Mouse (Mus musculus) liver, embryonic 16.5 days (tissue): ENCODE measurements around the gene Ube2d3. TPM values are rescaled to one million over a fixed set of nuclear protein-coding genes. Genes with fewer than 3 reads are reported as not detected.

Experiments used
- ATAC-seq: fragments of 200-750 bp; cut with Nextera tagmentation; 2 replicates; pipeline ENCODE4 v1.8.0; 2017; ENCODE audit warnings: low read depth, mild to moderate bottlenecking, moderate number of reproducible peaks, moderate library complexity
- H3K27ac ChIP-seq: fragments of 300-500 bp; sonication (generic); 2 replicates; pipeline ENCODE4 v1.5.1; 2014; ENCODE audit warnings: mild to moderate bottlenecking, low read length
- H3K27me3 ChIP-seq: fragments of 300-500 bp; sonication (generic); 2 replicates; pipeline ENCODE4 v1.6.1; 2014; ENCODE audit warnings: low read depth, low read length, mixed read lengths; ENCODE audit not compliant: control insufficient read depth, insufficient read depth
- H3K36me3 ChIP-seq: fragments of 300-500 bp; sonication (generic); 2 replicates; pipeline ENCODE4 v1.6.1; 2014; ENCODE audit warnings: mild to moderate bottlenecking; ENCODE audit not compliant: control insufficient read depth, insufficient read depth
- H3K4me1 ChIP-seq: fragments of 300-500 bp; sonication (generic); 2 replicates; pipeline ENCODE4 v1.6.1; 2014; ENCODE audit warnings: low read depth, low read length, mixed read lengths; ENCODE audit not compliant: control insufficient read depth
- H3K4me2 ChIP-seq: fragments of 300-500 bp; sonication (generic); 2 replicates; pipeline ENCODE4 v1.6.1; 2014; ENCODE audit warnings: low read depth, low read length, mixed read lengths
- H3K4me3 ChIP-seq: fragments of 300-500 bp; sonication (generic); 2 replicates; pipeline ENCODE4 v1.5.1; 2014; ENCODE audit warnings: low read depth, mild to moderate bottlenecking, low read length
- H3K9ac ChIP-seq: fragments of 300-500 bp; sonication (generic); 2 replicates; pipeline ENCODE4 v1.6.1; 2014; ENCODE audit warnings: low read depth, low read length
- H3K9me3 ChIP-seq: fragments of 300-500 bp; sonication (generic); replicated peaks from 2 replicates; pipeline ENCODE4 v1.6.1; 2016; ENCODE audit warnings: low read length; ENCODE audit not compliant: control insufficient read depth
- WGBS: fragments of 180-500 bp; shearing (Covaris S2); extraction: QIAGEN DNeasy Blood & Tissue Kit; methylation state at CpG from one replicate; pipeline ENCODE4 v1.1.7; 2014; ENCODE audit not compliant: insufficient replicate concordance; 5-methylcytosine and 5-hydroxymethylcytosine counted together
- polyA plus RNA-seq: library from polyadenylated mRNA; unstranded; fragments of >200 nt; fragmentation: Nextera tagmentation; extraction: Ambion mirVana; gene quantifications from 2 replicates; pipeline ENCODE4 v1.2.1, GENCODE M21; 2015

Gene Ube2d3
- polyA plus RNA-seq: 233 and 242 TPM in 2 replicates

DNA sequence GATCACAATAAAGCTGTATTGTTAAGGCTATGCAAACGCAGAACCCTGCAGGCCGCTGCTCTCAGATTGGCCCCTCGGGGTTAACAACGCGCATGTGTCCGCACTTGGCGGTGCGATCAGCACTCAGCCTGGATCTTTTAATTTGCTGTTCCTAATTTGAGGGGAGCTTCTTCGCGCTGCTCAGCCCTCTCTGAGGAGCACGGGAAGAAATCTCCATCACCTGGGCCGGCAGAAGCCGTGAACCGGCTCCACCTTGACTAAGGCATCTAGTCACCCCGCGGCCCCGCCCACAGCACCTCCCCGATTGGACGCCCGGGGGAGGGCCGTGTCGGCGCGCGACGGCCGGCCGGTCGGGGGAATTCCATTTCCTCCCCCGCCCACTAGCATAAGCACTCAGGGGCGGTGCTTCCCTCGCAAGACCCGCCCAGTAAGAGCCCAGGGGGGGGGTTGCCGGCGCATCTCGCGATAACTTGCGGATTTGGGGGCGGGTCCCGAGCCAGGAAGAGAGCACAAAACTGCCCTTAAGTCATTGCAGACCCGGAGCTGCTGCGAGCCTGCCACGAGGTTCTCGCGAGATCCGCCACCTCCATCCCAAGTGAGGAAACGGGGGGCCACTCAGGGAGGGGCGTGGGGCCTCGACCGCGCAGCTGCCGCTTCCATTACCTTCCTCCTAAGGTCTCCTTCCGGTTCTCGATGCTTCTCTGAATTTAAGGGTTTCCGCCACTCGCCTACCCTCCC is at the start of gene Ube2d3:
Ube2d3 (plus strand) TSS at position 392 of the 738 bp plus-strand sequence.
- WGBS: under 1% methylated on average over 56 of the region's 56 CpGs
- Histone ChIP-seq H3K4me3 (peak within 1 kb of the TSS; percentile 95), H3K4me1 (peaks cover 9% of the 10 kb centered on the region), H3K27me3 (no peaks in the 10 kb centered on the region), H3K27ac (peak within 1 kb of the TSS; percentile 100), H3K4me2 (peak within 1 kb of the TSS; percentile 76), H3K9me3 (no peaks in the 10 kb centered on the region), H3K36me3 (no peaks in the 10 kb centered on the region; the same call in 1 of the 2 replicates), H3K9ac (peak within 1 kb of the TSS; percentile 99)
- ATAC-seq: peak; percentile 76

- ATAC-seq: no peak
- Histone ChIP-seq H3K9me3 (no peaks in the 10 kb centered on the region), H3K4me2 (no peak overlapping the region), H3K27me3 (no peaks in the 10 kb centered on the region), H3K36me3 (no peaks in the 10 kb centered on the region), H3K9ac (no peak overlapping the region), H3K4me1 (no peaks in the 10 kb centered on the region; the same call in 1 of the 2 replicates), H3K27ac (no peak overlapping the region), H3K4me3 (no peak overlapping the region)
- WGBS: 52% methylated on average over 6 of the region's 6 CpGs
Measured at GRCm38 (mm10) chr3:135393186-135393585, 44.8 kb upstream of the Ube2d3 start.

GRCm38 (mm10) chr3:135395085-135395484 is 42.9 kb upstream of the Ube2d3 start:
- Histone ChIP-seq H3K9me3 (no peaks in the 10 kb centered on the region), H3K27ac (no peak overlapping the region), H3K27me3 (no peaks in the 10 kb centered on the region), H3K4me1 (no peaks in the 10 kb centered on the region; the same call in 1 of the 2 replicates), H3K4me2 (no peak overlapping the region), H3K36me3 (no peaks in the 10 kb centered on the region), H3K4me3 (no peak overlapping the region), H3K9ac (no peak overlapping the region)
- no peak for ATAC-seq
- WGBS: 67% methylated on average over 5 of the region's 5 CpGs

GRCm38 (mm10) chr3:135396081-135396480 is 41.9 kb upstream of the Ube2d3 start:
- ATAC-seq: no peak
- no peak overlapping the region for H3K27ac ChIP-seq
- no peaks in the 10 kb centered on the region for H3K36me3 ChIP-seq
- H3K4me1 ChIP-seq: no peaks in the 10 kb centered on the region; the same call in 1 of the 2 replicates
- H3K4me3 ChIP-seq: no peak overlapping the region
- no peaks in the 10 kb centered on the region for H3K27me3 ChIP-seq
- 34% methylated on average over 6 of the region's 6 CpGs for WGBS
- H3K4me2 ChIP-seq: no peak overlapping the region
- no peak overlapping the region for H3K9ac ChIP-seq
- no peaks in the 10 kb centered on the region for H3K9me3 ChIP-seq

- Histone ChIP-seq H3K4me1 (peaks cover 1% of the 10 kb centered on the region; the same call in 1 of the 2 replicates), H3K4me2 (no peak overlapping the region), H3K27ac (no peak overlapping the region), H3K36me3 (no peaks in the 10 kb centered on the region), H3K27me3 (no peaks in the 10 kb centered on the region), H3K4me3 (no peak overlapping the region), H3K9ac (no peak overlapping the region), H3K9me3 (no peaks in the 10 kb centered on the region)
- ATAC-seq: no peak
Measured at GRCm38 (mm10) chr3:135397112-135397511, 40.8 kb upstream of the Ube2d3 start.

DNA sequence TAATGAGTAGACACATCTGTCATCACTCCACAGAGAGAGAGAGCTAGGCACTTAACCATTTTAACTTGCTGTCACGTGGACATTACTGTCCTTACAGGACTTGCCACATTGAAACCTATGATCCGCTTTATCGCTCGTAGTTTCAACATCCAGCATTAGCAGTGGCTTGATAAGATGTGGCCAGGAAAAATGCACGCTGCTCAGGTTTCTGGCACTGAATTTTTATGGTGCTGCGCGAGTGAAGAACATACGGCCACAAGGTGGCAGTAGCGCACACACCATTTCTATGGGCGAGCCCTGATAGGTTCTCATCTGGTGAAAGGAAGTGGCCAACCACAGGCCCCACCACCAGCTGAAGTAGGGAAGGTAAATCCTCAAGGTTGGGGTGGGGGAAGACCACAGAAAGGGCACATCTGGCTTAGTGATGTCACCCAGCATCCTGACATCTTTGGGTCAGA is 35.7 kb upstream of the Ube2d3 start:
- ATAC-seq: peak; percentile 77

GRCm38 (mm10) chr3:135403211-135403610 is 34.7 kb upstream of the Ube2d3 start:
- H3K27me3 ChIP-seq: no peaks in the 10 kb centered on the region
- H3K36me3 ChIP-seq: peaks cover 2% of the 10 kb centered on the region
- ATAC-seq: no peak
- no peak overlapping the region for H3K27ac ChIP-seq
- H3K4me2 ChIP-seq: no peak overlapping the region
- no peaks in the 10 kb centered on the region for H3K9me3 ChIP-seq
- 85% methylated on average over 9 of the region's 9 CpGs for WGBS
- H3K4me3 ChIP-seq: no peak overlapping the region
- peaks cover 6% of the 10 kb centered on the region; the same call in 1 of the 2 replicates for H3K4me1 ChIP-seq
- H3K9ac ChIP-seq: no peak overlapping the region

More for the DNA sequence above, 35.7 kb upstream of the Ube2d3 start:
- Histone ChIP-seq H3K4me3 (no peak overlapping the region), H3K4me1 (peaks cover 6% of the 10 kb centered on the region; the same call in 1 of the 2 replicates), H3K27ac (no peak overlapping the region), H3K4me2 (peak overlapping the region; percentile 22; the same call in 1 of the 2 replicates), H3K9ac (no peak overlapping the region), H3K36me3 (peaks cover 2% of the 10 kb centered on the region), H3K9me3 (no peaks in the 10 kb centered on the region), H3K27me3 (no peaks in the 10 kb centered on the region)
- 2% methylated on average over 10 of the region's 10 CpGs for whole genome bisulfite sequencing

- Histone ChIP-seq H3K4me1 (peaks cover 6% of the 10 kb centered on the region; the same call in 1 of the 2 replicates), H3K9ac (no peak overlapping the region), H3K27me3 (no peaks in the 10 kb centered on the region), H3K9me3 (no peaks in the 10 kb centered on the region), H3K36me3 (peaks cover 2% of the 10 kb centered on the region), H3K4me2 (no peak overlapping the region), H3K27ac (no peak overlapping the region), H3K4me3 (no peak overlapping the region)
- WGBS: 61% methylated on average over 5 of the region's 5 CpGs
- ATAC-seq: no peak
Measured at GRCm38 (mm10) chr3:135403856-135404255, 34.1 kb upstream of the Ube2d3 start.

- Histone ChIP-seq H3K4me3 (no peak overlapping the region), H3K4me1 (peaks cover 6% of the 10 kb centered on the region; the same call in 1 of the 2 replicates), H3K9ac (no peak overlapping the region), H3K36me3 (peaks cover 5% of the 10 kb centered on the region), H3K27me3 (no peaks in the 10 kb centered on the region), H3K27ac (no peak overlapping the region), H3K9me3 (no peaks in the 10 kb centered on the region), H3K4me2 (no peak overlapping the region)
- WGBS: 72% methylated on average over 4 of the region's 4 CpGs
- no peak for ATAC-seq
Measured at GRCm38 (mm10) chr3:135404599-135404998, 33.4 kb upstream of the Ube2d3 start.
